Mouse (Mus musculus) neutrophil, adult 5-6 weeks (primary cell): ENCODE data around the gene Dcpp2. TPM values are rescaled to one million over a fixed set of nuclear protein-coding genes. Genes with fewer than 3 reads are reported as not detected.
"Not testable (repeated sequence)": the region's sequence is repeated elsewhere in the genome, so short reads cannot be mapped to it uniquely, and the experiment has no call there.

Experiments
- ATAC-seq: fragments of 151-379, 151-347 bp; 2 replicates; pipeline ENCODE4 v1.8.0; 2017; ENCODE audit warnings: mild to moderate bottlenecking, moderate TSS enrichment; ENCODE audit not compliant: insufficient number of reproducible peaks, poor library complexity, low FRiP score, severe bottlenecking; ENCODE audit errors: extremely low read depth
- total RNA-seq: library from RNA; stranded (forward); fragments of 200-1000 nt; gene quantifications from 2 replicates; pipeline ENCODE4 v1.2.3, GENCODE M21; 2017

Dcpp2 gene
- total RNA-seq, 1 experiment from 2014 or later = not detected

DNA sequence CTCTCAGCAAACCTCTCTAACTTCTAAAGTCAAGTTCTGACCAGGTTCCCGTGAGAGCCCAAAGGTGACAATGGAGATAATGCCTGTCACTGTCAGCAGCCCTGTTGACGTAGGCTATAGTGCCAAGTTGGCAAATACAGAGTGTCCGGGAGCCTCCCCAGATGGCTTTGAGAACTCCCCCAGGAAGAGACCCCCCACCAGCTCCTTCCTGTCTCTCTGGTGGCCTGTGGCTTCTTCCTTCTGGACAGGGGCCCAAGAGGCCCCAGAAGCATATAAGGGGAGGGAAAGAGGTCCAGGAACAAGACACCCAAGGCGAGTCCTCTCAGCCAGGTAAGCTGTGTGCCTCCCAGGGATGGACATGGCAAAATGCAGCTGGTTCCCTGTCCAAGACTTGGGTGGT lies 36.5 kb downstream of the Dcpp2 start, which contains the start of gene Dcpp3:
TSS of gene Dcpp3 (plus strand) at position 301 of the 400 bp plus-strand sequence.
- not testable (repeated sequence) for ATAC-seq

DNA sequence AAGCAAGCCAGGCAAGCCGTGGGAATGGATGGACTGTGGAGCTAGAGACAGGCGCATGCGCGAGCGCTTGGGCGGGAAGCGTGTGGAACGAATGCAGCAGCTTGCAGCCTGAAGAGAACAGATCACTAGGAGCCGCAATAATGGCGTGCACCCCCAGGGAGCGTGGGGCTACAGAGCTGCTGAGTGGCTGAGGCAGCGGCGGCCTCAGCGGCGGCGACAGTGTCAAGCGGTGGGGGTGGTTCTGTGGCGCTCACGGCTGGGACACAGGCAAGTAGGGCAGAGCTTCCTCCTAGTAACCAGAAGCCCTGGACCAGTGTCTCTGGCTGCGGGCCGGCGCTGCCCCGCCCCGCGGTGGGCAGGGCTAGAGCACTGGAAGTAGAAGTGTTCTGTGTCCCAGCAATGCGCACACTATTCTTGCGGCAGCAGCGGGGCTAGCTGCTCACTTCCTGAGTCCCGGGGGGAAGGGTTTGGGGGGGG lies 43.9 kb downstream of the Dcpp2 start:
- ATAC-seq = peak; percentile 84

- ATAC-seq = no peak
Measured at GRCm38 (mm10) chr17:23925090-23925493, 44.4 kb downstream of the Dcpp2 start.

GRCm38 (mm10) chr17:23931157-23931556 lies 50.5 kb downstream of the Dcpp2 start:
- no peak for ATAC-seq

- ATAC-seq = no peak
Measured at GRCm38 (mm10) chr17:23941372-23941771, 60.7 kb downstream of the Dcpp2 start, which contains the start of gene Sbp. Gene Sbp, plus strand, starts transcription at chr17:23941672.

DNA sequence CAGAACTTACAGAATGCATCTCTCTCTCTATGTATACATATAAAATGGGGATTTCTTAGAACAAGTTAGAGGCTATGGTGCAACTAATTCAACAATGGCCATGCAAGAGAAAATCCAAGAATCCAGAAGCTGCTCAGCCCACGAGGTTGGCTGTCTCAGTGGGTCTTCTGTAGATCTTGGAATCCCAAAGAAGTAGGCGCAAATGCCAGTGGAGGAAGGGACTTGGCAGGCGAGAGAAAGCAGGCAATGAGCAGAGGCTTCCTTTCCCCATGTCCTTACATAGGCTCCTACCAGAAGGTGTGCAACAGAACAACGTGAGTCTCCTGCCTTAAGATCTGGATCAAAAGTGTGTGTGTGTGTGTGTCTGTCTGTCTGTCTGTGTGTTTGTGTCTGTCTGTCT lies 66.8 kb downstream of the Dcpp2 start:
- ATAC-seq = not testable (repeated sequence)

GRCm38 (mm10) chr17:23949068-23949467 lies 68.4 kb downstream of the Dcpp2 start:
- no peak for ATAC-seq

Other genes starting within 250 kb of the Dcpp2 start
- 11.4 and 14.9 TPM in 2 replicates for gene Mmp25, start 235.6 kb upstream of the Dcpp2 start, total RNA-seq
- gene Bicdl2, start 220.4 kb upstream of the Dcpp2 start, total RNA-seq = 0.37 TPM in 1 of 2 replicates, not detected in the other
- gene Hcfc1r1, start 207.3 kb upstream of the Dcpp2 start, total RNA-seq = 21.9 and 32.2 TPM in 2 replicates
- 15.2 and 16.0 TPM in 2 replicates for gene Thoc6, start 207.0 kb upstream of the Dcpp2 start, total RNA-seq
- 10.5 and 13.4 TPM in 2 replicates for gene Tnfrsf12a, start 203.4 kb upstream of the Dcpp2 start, total RNA-seq
- not detected in 2 replicates for gene Cldn6, start 201.6 kb upstream of the Dcpp2 start, total RNA-seq
- gene Cldn9, start 196.9 kb upstream of the Dcpp2 start, total RNA-seq = not detected in 2 replicates
- not detected in 2 replicates for gene 1520401A03Rik, start 158.1 kb upstream of the Dcpp2 start, total RNA-seq
- 6.5 and 8.0 TPM in 2 replicates for gene Pkmyt1, start 154.5 kb upstream of the Dcpp2 start, total RNA-seq
- gene Paqr4, start 140.0 kb upstream of the Dcpp2 start, total RNA-seq = 0.70 TPM in 1 of 2 replicates, not detected in the other
- 0.23 TPM in 1 of 2 replicates, not detected in the other for gene Kremen2, start 135.0 kb upstream of the Dcpp2 start, total RNA-seq
- gene Flywch1, start 109.3 kb upstream of the Dcpp2 start, total RNA-seq = 16.8 and 18.3 TPM in 2 replicates
- not detected in 2 replicates for gene Flywch2, start 94.8 kb upstream of the Dcpp2 start, total RNA-seq
- gene Srrm2, start 90.3 kb upstream of the Dcpp2 start, total RNA-seq = 281 and 303 TPM in 2 replicates
- 93.3 and 94.9 TPM in 2 replicates for gene Elob, start 51.7 kb upstream of the Dcpp2 start, total RNA-seq
- gene Prss33, start 44.8 kb upstream of the Dcpp2 start, total RNA-seq = not detected in 2 replicates
- gene Prss32, start 37.0 kb upstream of the Dcpp2 start, total RNA-seq = 0.37 and 0.93 TPM in 2 replicates
- not detected in 2 replicates for gene Prss41, start 36.7 kb upstream of the Dcpp2 start, total RNA-seq
- not detected in 2 replicates for gene Prss21, start 12.8 kb upstream of the Dcpp2 start, total RNA-seq
- gene Dcpp1, start within 50 bp of the Dcpp2 start, total RNA-seq = not detected in 2 replicates
- not detected in 2 replicates for gene Dcpp3, start 36.6 kb downstream of the Dcpp2 start, total RNA-seq
- not detected in 2 replicates for gene Sbp, start 60.8 kb downstream of the Dcpp2 start, total RNA-seq
- not detected in 2 replicates for gene Sbpl, start 74.4 kb downstream of the Dcpp2 start, total RNA-seq
- gene Prss30, start 99.7 kb downstream of the Dcpp2 start, total RNA-seq = not detected in 2 replicates
- gene Prss22, start 117.2 kb downstream of the Dcpp2 start, total RNA-seq = 3.2 and 3.7 TPM in 2 replicates
- gene Prss27, start 157.3 kb downstream of the Dcpp2 start, total RNA-seq = 3.7 and 4.9 TPM in 2 replicates
- 16.0 and 18.2 TPM in 2 replicates for gene Kctd5, start 192.6 kb downstream of the Dcpp2 start, total RNA-seq